Mouse (Mus musculus) testis, adult 2 months (tissue): Measurements from ENCODE around the gene Ncl.

Experiments
- CTCF ChIP-seq: fragments of 200-500 bp; IDR thresholded peaks from 2 replicates; pipeline ENCODE4 v1.5.1; 2012; ENCODE audit warnings: low read depth, mild to moderate bottlenecking, inconsistent platforms, low read length, moderate library complexity; ENCODE audit not compliant: control insufficient read depth, insufficient read depth, insufficient replicate concordance
- POLR2A ChIP-seq: fragments of 200-500 bp; IDR thresholded peaks from 2 replicates; pipeline ENCODE4 v1.6.1; 2012; ENCODE audit warnings: low read depth, mild to moderate bottlenecking, inconsistent platforms, low read length, moderate library complexity; ENCODE audit not compliant: control insufficient read depth

DNA sequence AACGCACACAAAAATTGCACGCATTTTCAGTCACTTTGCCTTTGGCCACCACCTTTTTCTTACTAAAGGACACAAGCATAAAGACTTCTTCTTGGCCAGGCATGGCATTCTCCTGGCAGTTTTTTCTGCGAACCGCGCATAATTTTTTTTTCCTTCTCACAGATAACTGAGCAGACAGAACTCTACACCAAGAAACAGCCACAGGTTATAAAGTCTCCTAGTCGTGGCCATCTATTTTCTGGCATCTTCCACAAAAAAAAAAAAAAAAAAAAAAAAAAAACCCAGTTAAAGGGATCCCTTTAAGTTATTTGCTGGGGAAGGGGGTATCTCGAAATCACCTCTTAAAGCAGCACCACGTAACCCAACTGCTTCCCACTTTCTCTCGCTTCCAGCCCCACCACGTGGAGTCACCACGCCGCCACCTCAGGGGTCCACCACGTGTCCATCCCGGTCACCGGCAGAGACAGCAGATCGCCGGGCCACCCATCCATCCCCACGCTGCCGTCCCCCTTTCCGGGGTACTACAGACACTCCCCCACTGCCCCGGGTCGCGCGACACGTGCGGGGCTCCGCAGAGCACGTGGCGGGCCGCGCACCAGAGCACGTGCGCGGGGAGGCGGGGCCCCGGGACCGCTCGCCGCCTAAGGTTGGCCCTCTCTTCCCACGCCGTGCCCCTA lies 833 bp downstream of the Ncl start:
- no peak for TF ChIP-seq CTCF
- no peak for TF ChIP-seq POLR2A
